Mouse (Mus musculus): Measurements from ENCODE around the gene Lonp2. TPM values are rescaled to one million over a fixed set of nuclear protein-coding genes. Genes with fewer than 3 reads are reported as not detected.

The Lonp2 gene
- polyA plus RNA-seq, 1 experiment from 2014 or later: 52.0 TPM

- Histone ChIP-seq H3K4me3 (no peak overlapping the region), H3K4me1 (no peaks in the 10 kb centered on the region), H3K27me3 (ENCODE audit: low read depth, poor library complexity, severe bottlenecking) (no peaks in the 10 kb centered on the region), H3K9me3 (replicated peaks) (no peaks in the 10 kb centered on the region), H3K27ac (replicated peaks) (no peak overlapping the region), H3K36me3 (no peaks in the 10 kb centered on the region)
- 80% methylated on average over 5 of the region's 5 CpGs for WGBS
- DNase-seq (ENCODE audit: low spot score): no peak
These were observed 144.7 kb downstream of the Lonp2 start for GRCm38 (mm10) chr8:86768499-86768898.

GRCm38 (mm10) chr8:86769945-86770715 is 146.3 kb downstream of the Lonp2 start:
- H3K36me3 ChIP-seq: no peaks in the 10 kb centered on the region
- WGBS: 76% methylated on average over 1 of the region's 1 CpGs
- no peak for DNase-seq (ENCODE audit: low spot score)
- no peaks in the 10 kb centered on the region for H3K4me1 ChIP-seq
- no peaks in the 10 kb centered on the region for H3K27me3 ChIP-seq (ENCODE audit: low read depth, poor library complexity, severe bottlenecking)
- no peaks in the 10 kb centered on the region for H3K9me3 ChIP-seq (replicated peaks)
- no peak overlapping the region for H3K4me3 ChIP-seq
- H3K27ac ChIP-seq (replicated peaks): no peak overlapping the region

Small RNA genes lying within 50 kb of the gene (microRNA-seq; reads per million reads assigned to microRNA genes)
- gene Gm44348: not detected

Other genes with a start within 250 kb of the Lonp2 start
- 0.09 TPM in 1 of 2 replicates, not detected in the other for gene Abcc12, start 43.4 kb upstream of the Lonp2 start, polyA plus RNA-seq (2016; fragmentation: Nextera tagmentation; extraction: Ambion mirVana)
- 4.7 and 5.6 TPM in 2 replicates for gene Gm10638, start 121.7 kb downstream of the Lonp2 start, polyA plus RNA-seq (2016; fragmentation: Nextera tagmentation; extraction: Ambion mirVana)
- 55.1 and 56.8 TPM in 2 replicates for gene Siah1a, start 121.9 kb downstream of the Lonp2 start, polyA plus RNA-seq (2016; fragmentation: Nextera tagmentation; extraction: Ambion mirVana)

Data from midbrain, embryonic 10.5 days (tissue).